Mouse (Mus musculus): ENCODE data around the gene Lipt1. TPM values are rescaled to one million over a fixed set of nuclear protein-coding genes. Genes with fewer than 3 reads are reported as not detected.

Gene Lipt1
- polyA plus RNA-seq, 1 experiment from 2014 or later: 9.6 TPM

DNA sequence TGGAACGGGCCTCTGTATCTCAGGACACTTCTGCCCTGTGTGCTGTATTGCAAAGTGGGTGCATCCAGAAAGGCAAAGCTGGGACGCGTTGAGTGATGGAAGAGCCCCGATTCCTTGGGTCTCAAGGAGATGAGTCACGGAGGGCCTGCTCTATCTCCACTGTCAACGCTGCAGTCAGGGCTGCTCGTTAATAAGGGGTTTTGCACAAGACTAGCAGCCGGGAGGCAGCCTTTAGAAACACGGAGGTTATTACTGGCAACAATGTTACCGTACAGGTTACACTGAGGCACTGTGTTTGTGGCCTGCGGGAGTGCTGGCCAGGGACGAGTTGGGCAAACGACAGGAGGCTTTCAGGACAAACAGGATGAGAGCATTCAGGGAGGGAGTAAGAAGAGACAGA, 46.1 kb downstream of the Lipt1 start:
- Histone ChIP-seq H3K9ac (ENCODE audit: low read depth, low read length) (no peak overlapping the region), H3K27me3 (replicated peaks; ENCODE audit: control insufficient read depth, insufficient read depth, low read length) (no peaks in the 10 kb centered on the region), H3K27ac (ENCODE audit: low read depth, low read length) (no peak overlapping the region), H3K4me1 (replicated peaks; ENCODE audit: control insufficient read depth, insufficient read depth, low read length) (no peaks in the 10 kb centered on the region), H3K9me3 (ENCODE audit: control insufficient read depth, low read length) (no peaks in the 10 kb centered on the region), H3K4me3 (ENCODE audit: low read depth, low read length) (no peak overlapping the region), H3K4me2 (no peak overlapping the region), H3K36me3 (ENCODE audit: control insufficient read depth, insufficient read depth, low read length) (no peaks in the 10 kb centered on the region)
- DNase-seq (ENCODE audit: low spot score): no peak
- no peak for ATAC-seq (replicated peaks; ENCODE audit: low FRiP score)
- 56% methylated on average over 13 of the region's 13 CpGs for WGBS

DNA sequence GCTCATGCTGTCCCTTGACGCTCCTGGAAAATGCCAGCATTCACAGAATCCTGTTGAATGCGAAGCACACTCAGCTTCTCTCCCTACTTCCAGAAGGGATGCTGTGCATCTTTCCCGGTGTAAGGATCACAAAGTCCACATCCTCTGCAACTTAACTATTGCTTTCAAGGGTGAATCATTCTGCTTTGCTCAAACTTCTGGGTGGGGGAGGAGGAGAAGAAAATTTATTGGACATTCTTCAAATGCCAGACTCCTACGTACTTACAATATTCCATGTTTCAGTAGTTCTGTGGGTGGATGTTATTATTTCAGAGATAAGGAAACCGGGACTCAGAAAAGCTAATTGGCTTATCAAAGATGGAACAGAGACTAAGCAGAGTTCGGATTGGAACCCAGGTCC, 46.6 kb downstream of the Lipt1 start:
- Histone ChIP-seq H3K36me3 (ENCODE audit: control insufficient read depth, insufficient read depth, low read length) (no peaks in the 10 kb centered on the region), H3K27ac (ENCODE audit: low read depth, low read length) (no peak overlapping the region), H3K4me2 (no peak overlapping the region), H3K27me3 (replicated peaks; ENCODE audit: control insufficient read depth, insufficient read depth, low read length) (no peaks in the 10 kb centered on the region), H3K9ac (ENCODE audit: low read depth, low read length) (no peak overlapping the region), H3K9me3 (ENCODE audit: control insufficient read depth, low read length) (no peaks in the 10 kb centered on the region), H3K4me1 (replicated peaks; ENCODE audit: control insufficient read depth, insufficient read depth, low read length) (no peaks in the 10 kb centered on the region), H3K4me3 (ENCODE audit: low read depth, low read length) (no peak overlapping the region)
- WGBS: 58% methylated on average over 6 of the region's 6 CpGs
- DNase-seq (ENCODE audit: low spot score) (no peak), ATAC-seq (replicated peaks; ENCODE audit: low FRiP score) (no peak)

DNA sequence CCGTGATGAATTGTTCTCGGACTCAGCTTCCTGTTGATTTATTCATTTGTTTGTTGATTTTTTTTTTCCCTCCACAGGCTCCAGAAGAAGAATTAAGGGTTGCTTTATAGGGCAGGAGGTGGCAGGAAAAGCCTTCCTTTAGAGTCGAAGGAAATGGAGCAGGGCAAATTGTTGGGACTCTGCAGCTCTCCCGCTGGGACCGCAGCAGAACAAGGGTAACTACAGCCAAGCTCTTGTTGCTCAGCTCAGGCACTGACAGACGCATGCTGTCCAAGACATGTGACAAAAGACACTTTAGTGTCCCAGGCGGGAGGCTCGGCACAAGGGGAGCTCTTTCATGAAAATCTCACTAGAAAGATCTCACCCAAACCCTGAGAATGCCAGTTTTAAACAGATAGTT, 51.0 kb downstream of the Lipt1 start:
- Histone ChIP-seq H3K4me3 (ENCODE audit: low read depth, low read length) (no peak overlapping the region), H3K4me1 (replicated peaks; ENCODE audit: control insufficient read depth, insufficient read depth, low read length) (no peaks in the 10 kb centered on the region), H3K36me3 (ENCODE audit: control insufficient read depth, insufficient read depth, low read length) (no peaks in the 10 kb centered on the region), H3K9me3 (ENCODE audit: control insufficient read depth, low read length) (no peaks in the 10 kb centered on the region), H3K4me2 (no peak overlapping the region), H3K9ac (ENCODE audit: low read depth, low read length) (no peak overlapping the region), H3K27ac (ENCODE audit: low read depth, low read length) (no peak overlapping the region), H3K27me3 (replicated peaks; ENCODE audit: control insufficient read depth, insufficient read depth, low read length) (no peaks in the 10 kb centered on the region)
- WGBS: 69% methylated on average over 8 of the region's 8 CpGs
- ATAC-seq (replicated peaks; ENCODE audit: low FRiP score): no peak
- DNase-seq (ENCODE audit: low spot score): no peak

Other genes starting within 250 kb of the Lipt1 start
- 0.58 and 0.69 TPM in 2 replicates for gene 2010300C02Rik, start 151.7 kb upstream of the Lipt1 start, polyA plus RNA-seq (2014; fragmentation: Nextera tagmentation; extraction: Ambion mirVana)
- 2.9 and 3.3 TPM in 2 replicates for gene Tsga10, start 5.3 kb upstream of the Lipt1 start, polyA plus RNA-seq (2014; fragmentation: Nextera tagmentation; extraction: Ambion mirVana)
- gene Mitd1, start 18.7 kb downstream of the Lipt1 start, polyA plus RNA-seq (2014; fragmentation: Nextera tagmentation; extraction: Ambion mirVana): 36.3 and 37.7 TPM in 2 replicates
- gene Mrpl30, start 18.7 kb downstream of the Lipt1 start, polyA plus RNA-seq (2014; fragmentation: Nextera tagmentation; extraction: Ambion mirVana): 288 and 300 TPM in 2 replicates
- not detected in 2 replicates for gene Lyg2, start 44.8 kb downstream of the Lipt1 start, polyA plus RNA-seq (2014; fragmentation: Nextera tagmentation; extraction: Ambion mirVana)
- gene Lyg1, start 86.0 kb downstream of the Lipt1 start, polyA plus RNA-seq (2014; fragmentation: Nextera tagmentation; extraction: Ambion mirVana): not detected in 2 replicates
- gene Txndc9, start 126.2 kb downstream of the Lipt1 start, polyA plus RNA-seq (2014; fragmentation: Nextera tagmentation; extraction: Ambion mirVana): 105 and 110 TPM in 2 replicates
- 35.0 and 40.1 TPM in 2 replicates for gene Eif5b, start 126.3 kb downstream of the Lipt1 start, polyA plus RNA-seq (2014; fragmentation: Nextera tagmentation; extraction: Ambion mirVana)